Comparison of ENCODE assay signal across 9 mouse cellular contexts in the genomic region with DNA sequence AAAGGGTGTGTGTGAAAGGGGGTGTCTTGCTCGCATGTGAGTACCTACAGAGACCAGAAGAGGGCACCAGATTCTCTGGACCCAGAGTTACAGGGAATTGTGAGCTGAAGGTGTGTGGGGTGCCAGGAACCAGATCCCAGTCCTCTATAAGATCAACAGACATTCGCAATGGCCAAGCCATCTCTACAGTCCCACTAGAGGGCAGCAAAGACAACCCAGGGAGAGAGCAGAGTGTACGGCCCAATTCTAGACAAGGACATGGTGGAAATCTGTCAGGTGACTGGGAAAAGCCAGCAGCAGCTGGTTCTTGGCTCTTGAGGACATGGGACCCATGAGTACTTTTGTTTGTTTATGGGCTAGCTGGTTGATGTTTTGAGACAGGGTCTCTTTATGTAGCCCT. TPM values are rescaled to one million over a fixed set of nuclear protein-coding genes. Genes with fewer than 3 reads are reported as not detected.
DNase-seq lines count a peak whose midpoint lies in the region; ATAC-seq and TF ChIP-seq lines count a peak whose summit lies in the region.
"Had no signal": no experiment of that assay in that cellular context is flagged by ENCODE, and none has a peak within 500 bp of the region (broad histone marks: within the 10 kb centered on the region; RNA-seq: fewer than 3 reads in every experiment).

No protein-coding gene starts in this region.

- no peak overlapping the region for H3K4me3 ChIP-seq in heart, postnatal 0 days (ENCODE audit: low read depth, low read length)
- H3K4me3 ChIP-seq in heart, embryonic 11.5 days (ENCODE audit: low read depth, low read length) = no peak overlapping the region

- no peak for TF ChIP-seq EP300 in heart, postnatal 0 days (IDR thresholded peaks at IDR 0.05; ENCODE audit: low read depth)

- TF ChIP-seq CTCF in heart, postnatal 0 days (IDR thresholded peaks at IDR 0.05; ENCODE audit: low read depth) = peak; percentile 57

- H3K9ac ChIP-seq in heart, postnatal 0 days (replicated peaks; ENCODE audit: low read depth, low read length) = no peak overlapping the region
- H3K9ac ChIP-seq in heart, embryonic 11.5 days (ENCODE audit: low read depth, low read length) = no peak overlapping the region

- H3K4me2 ChIP-seq in heart, postnatal 0 days (ENCODE audit: low read depth, low read length) = no peak overlapping the region
- H3K4me2 ChIP-seq in heart, embryonic 11.5 days = no peak overlapping the region

- H3K36me3 ChIP-seq in heart, postnatal 0 days (replicated peaks; ENCODE audit: control insufficient read depth, insufficient read depth, low read length) = 0 out of 2 replicates have a peak, but pooled peaks cover 8% of the 10 kb centered on the region
- no peaks in the 10 kb centered on the region for H3K36me3 ChIP-seq in heart, embryonic 11.5 days (ENCODE audit: control insufficient read depth, insufficient read depth, low read length)

- 69% methylated on average over 3 of the region's 3 CpGs for WGBS in heart, postnatal 0 days
- 61% methylated on average over 3 of the region's 3 CpGs for WGBS in heart, embryonic 11.5 days (ENCODE audit: insufficient replicate concordance)

- no peak overlapping the region for H3K27ac ChIP-seq in heart, postnatal 0 days (ENCODE audit: low read depth)
- H3K27ac ChIP-seq in heart, embryonic 11.5 days (ENCODE audit: low read depth, low read length) = no peak overlapping the region

- H3K27me3 ChIP-seq in heart, postnatal 0 days (ENCODE audit: control insufficient read depth, insufficient read depth, low read length) = no peaks in the 10 kb centered on the region
- H3K27me3 ChIP-seq in heart, embryonic 11.5 days (ENCODE audit: control insufficient read depth, insufficient read depth, low read length) = no peaks in the 10 kb centered on the region

- no peaks in the 10 kb centered on the region for H3K9me3 ChIP-seq in heart, postnatal 0 days (replicated peaks; ENCODE audit: control insufficient read depth, low read length)
- H3K9me3 ChIP-seq in heart, embryonic 11.5 days (replicated peaks; ENCODE audit: control insufficient read depth, low read length) = 0 out of 2 replicates have a peak, but pooled peaks cover 3% of the 10 kb centered on the region

- peaks cover 3% of the 10 kb centered on the region; the same call in 1 of the 2 replicates for H3K4me1 ChIP-seq in heart, postnatal 0 days (ENCODE audit: control insufficient read depth, insufficient read depth)
- H3K4me1 ChIP-seq in heart, embryonic 11.5 days (ENCODE audit: control insufficient read depth, insufficient read depth, low read length) = no peaks in the 10 kb centered on the region

- DNase-seq in heart, postnatal 0 days (ENCODE audit: low spot score) = no peak
- peak; percentile 75 for DNase-seq in CD4-positive, CD25-positive, alpha-beta regulatory T cell, adult 2 months (ENCODE audit: low read depth, low spot score)
- peak; percentile 96 for DNase-seq in ZHBTc4 (ENCODE audit: low read depth, low spot score)
- peak; percentile 57 to 67 for DNase-seq in lung, adult 18-20 months
- DNase-seq in thymus, postnatal 4 days = peak; percentile 63
- no peak for DNase-seq in left cerebral cortex, postnatal 25 days (ENCODE audit: low spot score in 2 of 2)
- DNase-seq in layer of hippocampus, postnatal 36 days = no peak

- intact Hi-C loops in left cerebral cortex, postnatal 25 days (cut with DNase I) = no loop called here

- ATAC-seq in heart, postnatal 0 days (ENCODE audit: insufficient read depth, low read depth) = no peak; the same call in 1 of the 2 replicates
- no peak for ATAC-seq in heart, embryonic 11.5 days (replicated peaks; ENCODE audit: insufficient number of reproducible peaks, low FRiP score, low TSS enrichment)

RNA-seq across cellular contexts. Expression of gene Pxmp4, which starts 10.5 kb away (rescaled TPM):
- 29.4 and 97.5 TPM in 2 replicates for total RNA-seq in heart, postnatal 0 days (2014; rRNA removed; ENCODE audit: low replicate concordance)
- polyA plus RNA-seq in heart, postnatal 0 days (2015; fragmentation: Nextera tagmentation; extraction: Ambion mirVana) = 40.0 and 42.7 TPM in 2 replicates
- polyA plus RNA-seq in heart, embryonic 11.5 days (2014; fragmentation: Nextera tagmentation; extraction: Ambion mirVana) = 21.4 and 23.5 TPM in 2 replicates
- 10 to 100 TPM; 11.4 to 14.1 TPM for total RNA-seq in left cerebral cortex, postnatal 25 days (2021)
- 10 to 100 TPM in 1 of 2 experiments, 1 to 10 TPM in 1; 10.0 to 10.5 TPM for total RNA-seq in layer of hippocampus, postnatal 36 days (2021)

RNA-seq across cellular contexts. Expression of gene Zfp341, which starts 20.1 kb away (rescaled TPM):
- total RNA-seq in heart, postnatal 0 days (2014; rRNA removed; ENCODE audit: low replicate concordance) = 1.1 and 4.4 TPM in 2 replicates
- polyA plus RNA-seq in heart, postnatal 0 days (2015; fragmentation: Nextera tagmentation; extraction: Ambion mirVana) = 0.40 and 0.54 TPM in 2 replicates
- 0.77 and 0.93 TPM in 2 replicates for polyA plus RNA-seq in heart, embryonic 11.5 days (2014; fragmentation: Nextera tagmentation; extraction: Ambion mirVana)
- 10 to 100 TPM; 12.1 to 13.1 TPM for total RNA-seq in left cerebral cortex, postnatal 25 days (2021)
- total RNA-seq in layer of hippocampus, postnatal 36 days (2021) = 10 to 100 TPM in 1 of 2 experiments, 1 to 10 TPM in 1; 9.2 to 10.1 TPM

RNA-seq across cellular contexts. Expression of gene 4930519P11Rik, which starts 20.2 kb away (rescaled TPM):
- total RNA-seq in heart, postnatal 0 days (2014; rRNA removed; ENCODE audit: low replicate concordance) = not detected in 2 replicates
- polyA plus RNA-seq in heart, postnatal 0 days (2015; fragmentation: Nextera tagmentation; extraction: Ambion mirVana) = not detected in 2 replicates
- polyA plus RNA-seq in heart, embryonic 11.5 days (2014; fragmentation: Nextera tagmentation; extraction: Ambion mirVana) = 0.72 TPM in 1 of 2 replicates, not detected in the other
- total RNA-seq in left cerebral cortex, postnatal 25 days (2021) = not detected
- total RNA-seq in layer of hippocampus, postnatal 36 days (2021) = not detected
- polyA plus RNA-seq: embryonic facial prominence, embryonic 14.5 days had no signal

RNA-seq across cellular contexts. Expression of gene E2f1, which starts 23.3 kb away (rescaled TPM):
- 8.4 and 11.0 TPM in 2 replicates for total RNA-seq in heart, postnatal 0 days (2014; rRNA removed; ENCODE audit: low replicate concordance)
- 6.1 and 6.4 TPM in 2 replicates for polyA plus RNA-seq in heart, postnatal 0 days (2015; fragmentation: Nextera tagmentation; extraction: Ambion mirVana)
- polyA plus RNA-seq in heart, embryonic 11.5 days (2014; fragmentation: Nextera tagmentation; extraction: Ambion mirVana) = 6.5 and 7.8 TPM in 2 replicates
- total RNA-seq in left cerebral cortex, postnatal 25 days (2021) = 10 to 100 TPM in 1 of 2 experiments, 1 to 10 TPM in 1; 8.8 to 10.1 TPM
- 1 to 10 TPM; 4.9 to 5.8 TPM for total RNA-seq in layer of hippocampus, postnatal 36 days (2021)

RNA-seq across cellular contexts. Expression of gene Necab3, which starts 34.3 kb away (rescaled TPM):
- 2.8 and 3.9 TPM in 2 replicates for total RNA-seq in heart, postnatal 0 days (2014; rRNA removed; ENCODE audit: low replicate concordance)
- polyA plus RNA-seq in heart, postnatal 0 days (2015; fragmentation: Nextera tagmentation; extraction: Ambion mirVana) = 1.3 and 2.0 TPM in 2 replicates
- polyA plus RNA-seq in heart, embryonic 11.5 days (2014; fragmentation: Nextera tagmentation; extraction: Ambion mirVana) = 1.2 and 1.4 TPM in 2 replicates
- 10 to 100 TPM; 82.5 to 88.7 TPM for total RNA-seq in left cerebral cortex, postnatal 25 days (2021)
- 10 to 100 TPM; 26.8 to 28.6 TPM for total RNA-seq in layer of hippocampus, postnatal 36 days (2021)

Comparison
In these comparisons a context has a peak if more than half of its experiments do, and no peak if none do; other contexts are left out.
1. DNase-seq: peak in CD4-positive, CD25-positive, alpha-beta regulatory T cell, adult 2 months (single experiment), ZHBTc4 (single experiment), lung, adult 18-20 months (2 of 2) and thymus, postnatal 4 days (single experiment); none in heart, postnatal 0 days (single experiment), left cerebral cortex, postnatal 25 days (0 of 2) and layer of hippocampus, postnatal 36 days (0 of 2).